Mouse (Mus musculus) ZHBTc4 (cell line): ENCODE results near the gene Rabl2.

ENCODE experiments used
- DNase-seq: peaks from one replicate; pipeline ENCODE4 v3.0.0-alpha.2; 2011; ENCODE audit warnings: low read depth, low spot score

Gene Rabl2

DNA sequence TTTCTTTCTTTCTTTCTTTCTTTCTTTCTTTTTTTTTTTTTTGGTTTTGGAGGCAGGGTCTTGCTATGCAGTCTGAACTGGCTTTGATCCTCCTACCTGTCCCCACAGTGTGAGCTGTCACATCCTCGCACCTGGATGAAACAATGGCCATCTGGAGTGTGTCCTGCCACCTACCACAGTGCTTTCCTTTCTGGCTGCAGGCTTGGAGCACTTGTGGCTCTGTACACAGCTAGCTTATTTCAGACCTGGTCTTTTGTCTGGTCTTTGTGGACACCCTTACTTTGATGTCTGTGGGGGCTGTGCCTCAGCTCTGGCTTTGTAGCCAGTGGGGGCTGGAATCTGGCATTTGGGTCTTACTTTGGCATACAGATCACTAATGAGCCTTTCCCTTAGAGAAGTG lies 40.0 kb downstream of the Rabl2 start:
- DNase-seq, result no peak

DNA sequence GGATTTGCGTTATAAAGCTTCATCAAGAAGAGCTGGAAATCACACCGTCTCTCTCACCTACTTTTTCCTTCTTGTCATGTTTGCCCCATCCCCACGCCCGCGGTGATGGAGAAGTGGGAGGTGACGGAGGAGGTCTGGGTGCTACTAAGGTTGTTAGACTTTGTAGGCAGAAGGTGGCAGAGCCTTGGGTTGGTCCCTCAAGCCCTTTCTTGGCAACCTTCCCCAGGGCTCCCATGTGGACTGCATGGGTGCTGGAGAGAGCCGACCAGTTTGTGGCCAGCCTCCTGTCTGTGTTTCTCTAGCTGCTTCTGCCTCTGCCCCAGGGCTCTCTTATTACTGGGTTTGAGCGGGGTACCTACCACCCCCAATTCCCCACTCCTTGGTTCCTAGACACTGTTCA lies 41.2 kb downstream of the Rabl2 start:
- DNase-seq, result no peak

DNA sequence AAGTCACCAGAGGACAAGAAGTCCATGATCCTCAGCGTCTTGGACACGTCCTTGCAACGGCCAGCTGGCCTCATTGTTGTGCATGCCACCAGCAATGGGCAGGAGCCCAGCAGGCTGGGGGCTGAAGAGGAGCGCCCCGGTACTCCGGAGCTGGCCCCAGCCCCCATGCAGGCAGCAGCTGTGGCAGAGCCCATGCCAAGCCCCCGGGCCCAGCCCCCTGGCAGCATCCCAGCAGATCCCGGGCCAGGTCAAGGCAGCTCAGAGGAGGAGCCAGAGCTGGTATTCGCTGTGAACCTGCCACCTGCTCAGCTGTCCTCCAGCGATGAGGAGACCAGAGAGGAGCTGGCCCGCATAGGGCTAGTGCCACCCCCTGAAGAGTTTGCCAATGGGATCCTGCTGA lies 42.9 kb downstream of the Rabl2 start:
- peak; percentile 26 for DNase-seq

DNA sequence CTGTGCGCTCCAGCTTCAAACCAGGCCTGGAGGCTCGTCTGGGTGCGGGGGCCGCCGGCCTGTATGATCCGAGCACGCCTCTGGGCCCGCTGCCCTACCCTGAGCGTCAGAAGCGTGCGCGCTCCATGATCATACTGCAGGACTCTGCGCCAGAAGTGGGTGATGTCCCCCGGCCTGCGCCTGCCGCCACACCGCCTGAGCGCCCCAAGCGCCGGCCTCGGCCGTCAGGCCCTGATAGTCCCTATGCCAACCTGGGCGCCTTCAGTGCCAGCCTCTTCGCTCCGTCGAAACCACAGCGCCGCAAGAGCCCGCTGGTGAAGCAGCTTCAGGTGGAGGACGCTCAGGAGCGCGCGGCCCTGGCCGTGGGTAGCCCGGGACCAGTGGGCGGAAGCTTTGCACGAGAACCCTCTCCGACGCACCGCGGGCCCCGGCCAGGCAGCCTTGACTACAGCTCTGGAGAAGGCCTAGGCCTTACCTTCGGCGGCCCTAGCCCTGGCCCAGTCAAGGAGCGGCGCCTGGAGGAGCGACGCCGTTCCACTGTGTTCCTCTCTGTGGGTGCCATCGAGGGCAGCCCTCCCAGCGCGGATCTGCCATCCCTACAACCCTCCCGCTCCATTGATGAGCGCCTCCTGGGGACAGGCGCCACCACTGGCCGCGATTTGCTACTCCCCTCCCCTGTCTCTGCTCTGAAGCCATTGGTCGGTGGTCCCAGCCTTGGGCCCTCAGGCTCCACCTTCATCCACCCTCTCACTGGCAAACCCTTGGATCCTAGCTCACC lies 43.7 kb downstream of the Rabl2 start:
- peak; percentile 91 for DNase-seq

DNA sequence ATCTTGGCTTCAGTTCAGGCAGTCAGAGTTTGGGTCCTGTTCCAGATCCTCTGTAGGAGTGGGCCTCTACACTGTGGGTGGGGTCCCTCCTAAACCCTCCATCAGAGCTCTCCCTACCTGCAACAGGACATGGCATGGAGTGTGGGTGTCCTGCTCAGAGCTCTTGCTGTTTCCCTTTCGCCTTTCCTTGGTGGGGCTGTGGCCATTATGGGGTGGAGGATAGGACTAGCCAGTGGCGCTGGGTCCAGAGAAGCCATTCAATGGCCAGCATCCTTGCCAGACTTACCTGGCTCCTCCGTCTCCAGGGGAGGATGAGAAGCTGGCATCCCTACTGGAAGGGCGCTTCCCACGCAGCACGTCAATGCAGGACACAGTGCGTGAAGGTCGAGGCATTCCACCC lies 44.4 kb downstream of the Rabl2 start:
- no peak for DNase-seq

DNA sequence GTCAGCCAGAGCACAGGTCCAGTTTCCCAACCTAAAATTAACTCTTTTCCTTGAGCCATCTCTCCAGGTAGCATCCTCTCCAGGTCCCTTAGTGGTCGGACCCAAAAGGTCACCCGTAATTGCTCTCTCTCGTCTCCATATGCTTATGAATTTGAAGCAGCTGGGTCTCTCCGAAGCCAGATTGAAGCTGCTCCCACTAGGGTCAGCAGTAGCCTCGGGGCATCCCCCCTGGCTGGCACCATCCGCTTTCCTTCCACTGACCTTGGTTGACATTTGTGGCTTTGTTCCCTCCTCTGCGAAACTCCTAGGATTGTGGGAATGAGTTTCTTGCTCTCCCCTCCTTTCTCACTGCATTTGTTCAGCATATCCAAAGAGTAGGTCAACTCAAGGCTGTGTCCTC lies 47.6 kb downstream of the Rabl2 start:
- DNase-seq, result no peak

DNA sequence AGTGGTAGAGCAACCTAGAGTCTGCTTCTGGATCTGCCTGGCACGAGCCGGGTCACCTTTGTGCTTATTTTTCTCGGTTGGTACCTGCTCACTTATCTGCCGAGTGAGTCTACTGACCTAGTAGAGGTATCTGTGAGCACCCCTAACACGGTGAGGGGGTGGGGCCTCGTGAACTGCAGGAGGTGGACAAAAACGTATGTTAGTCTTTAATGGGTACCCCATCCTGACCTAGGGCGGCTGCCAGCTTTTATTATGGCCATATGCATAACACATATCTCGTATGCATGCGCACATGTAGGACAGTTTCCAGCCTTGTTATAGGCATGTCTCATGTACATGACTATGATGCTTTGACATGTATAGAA lies 57.9 kb downstream of the Rabl2 start:
- DNase-seq, result no peak

DNA sequence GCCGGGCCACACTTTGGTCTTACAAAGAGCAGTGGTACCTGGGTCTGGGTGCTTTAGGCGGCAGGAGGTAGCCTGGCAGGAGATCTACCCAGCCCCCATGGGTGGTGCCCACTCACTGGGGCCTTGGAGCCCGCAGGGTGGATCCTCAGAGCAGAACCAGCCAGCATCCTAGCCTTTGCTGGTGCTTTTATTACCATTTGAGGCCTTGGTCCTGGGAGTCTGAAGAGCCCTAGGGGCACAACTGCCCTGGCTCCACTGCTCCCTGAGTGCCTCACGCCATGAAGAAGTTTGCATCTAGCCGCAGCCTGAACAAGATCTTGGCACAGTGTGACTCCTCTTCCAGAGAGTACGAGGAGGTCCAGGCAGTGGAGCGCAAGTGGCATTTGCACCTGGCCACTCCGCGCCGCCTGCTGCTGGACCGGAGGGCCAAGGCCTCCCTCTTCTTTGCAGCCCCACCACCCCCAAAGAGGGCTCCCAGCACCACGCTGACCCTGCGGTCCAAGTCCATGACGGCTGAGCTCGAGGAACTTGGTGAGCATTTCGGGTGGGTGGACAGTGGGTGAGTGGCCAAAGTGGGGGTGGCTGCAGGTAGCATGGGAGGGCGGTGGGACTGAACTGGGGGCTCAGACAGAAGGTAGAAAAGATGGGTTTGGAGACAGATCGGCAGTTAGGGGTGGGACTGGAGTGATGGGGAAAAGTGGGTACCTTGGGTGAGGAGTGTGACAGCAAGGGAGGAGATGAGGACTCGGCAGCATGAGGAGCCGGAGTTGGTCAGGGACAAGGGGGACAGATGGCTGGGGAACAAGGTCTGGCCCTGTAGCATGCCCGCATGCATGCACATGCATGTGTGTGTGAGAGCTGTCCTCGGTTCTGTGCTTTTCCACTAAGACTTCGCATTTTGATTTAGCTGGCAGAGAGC lies 58.5 kb downstream of the Rabl2 start:
- peak; percentile 21 for DNase-seq
